Mouse (Mus musculus) megakaryocyte, embryonic 14.5 days (primary cell): ENCODE measurements around the gene Wnt7b.

Experiments
- FLI1 ChIP-seq: IDR thresholded peaks from 2 replicates; pipeline ENCODE4 v1.6.1; 2012; ENCODE audit warnings: low read length, inconsistent platforms, mixed read lengths
- GATA1 ChIP-seq: IDR thresholded peaks from 3 replicates; pipeline ENCODE4 v1.6.1; 2012; ENCODE audit warnings: mixed read lengths, low read length, inconsistent platforms, borderline replicate concordance

GRCm38 (mm10) chr15:85532063-85532462 is 50.2 kb downstream of the Wnt7b start:
- TF ChIP-seq FLI1, result no peak
- TF ChIP-seq GATA1, result no peak
